Mouse (Mus musculus) midbrain, embryonic 14.5 days (tissue): Measurements from ENCODE around the gene Oscp1. TPM values are rescaled to one million over a fixed set of nuclear protein-coding genes. Genes with fewer than 3 reads are reported as not detected.
A peak's percentile ranks its signal among the peaks of the same experiment; 100 is the strongest.

Experiments
- ATAC-seq: fragments of 200-750 bp; cut with Nextera tagmentation; 2 replicates; pipeline ENCODE4 v1.8.0; 2017; ENCODE audit warnings: moderate number of reproducible peaks, moderate library complexity; ENCODE audit not compliant: low FRiP score, low TSS enrichment
- DNase-seq: peaks from one replicate; pipeline ENCODE4 v3.0.0-alpha.2; 2015
- H3K27ac ChIP-seq: fragments of 300-500 bp; sonication (generic); replicated peaks from 2 replicates; pipeline ENCODE4 v1.5.1; 2014; ENCODE audit warnings: mild to moderate bottlenecking, low read depth, low read length, moderate library complexity
- H3K27me3 ChIP-seq: fragments of 300-500 bp; sonication (generic); 2 replicates; pipeline ENCODE4 v1.6.1; 2014; ENCODE audit warnings: low read length, control low read depth, mixed read lengths; ENCODE audit not compliant: control insufficient read depth, insufficient read depth
- H3K36me3 ChIP-seq: fragments of 300-500 bp; sonication (generic); 2 replicates; pipeline ENCODE4 v1.6.1; 2014; ENCODE audit warnings: low read length, control low read depth; ENCODE audit not compliant: control insufficient read depth, insufficient read depth
- H3K4me1 ChIP-seq: fragments of 300-500 bp; sonication (generic); 2 replicates; pipeline ENCODE4 v1.6.1; 2014; ENCODE audit warnings: mild to moderate bottlenecking, antibody characterized with exemption, low read length, control low read depth; ENCODE audit not compliant: control insufficient read depth, insufficient read depth
- H3K4me2 ChIP-seq: fragments of 300-500 bp; sonication (generic); 2 replicates; pipeline ENCODE4 v1.6.1; 2014; ENCODE audit warnings: mild to moderate bottlenecking, low read length, moderate library complexity
- H3K4me3 ChIP-seq: fragments of 300-500 bp; sonication (generic); replicated peaks from 2 replicates; pipeline ENCODE4 v1.5.1; 2014; ENCODE audit warnings: low read depth, low read length
- H3K9ac ChIP-seq: fragments of 300-500 bp; sonication (generic); replicated peaks from 2 replicates; pipeline ENCODE4 v1.6.1; 2014; ENCODE audit warnings: mild to moderate bottlenecking, low read length, moderate library complexity
- H3K9me3 ChIP-seq: fragments of 300-500 bp; sonication (generic); 2 replicates; pipeline ENCODE4 v1.6.1; 2016; ENCODE audit warnings: low read length, control low read depth, mixed read lengths; ENCODE audit not compliant: control insufficient read depth
- WGBS: fragments of 180-500 bp; shearing (Covaris S2); extraction: QIAGEN DNeasy Blood & Tissue Kit; methylation state at CpG from one replicate; pipeline ENCODE4 v1.1.7; 2014; 5-methylcytosine and 5-hydroxymethylcytosine counted together
- polyA plus RNA-seq: library from polyadenylated mRNA; unstranded; fragments of >200 nt; fragmentation: Nextera tagmentation; extraction: Ambion mirVana; gene quantifications from 2 replicates; pipeline ENCODE4 v1.2.1, GENCODE M21; 2014

Gene Oscp1
- polyA plus RNA-seq: 34.0 and 42.7 TPM in 2 replicates

DNA sequence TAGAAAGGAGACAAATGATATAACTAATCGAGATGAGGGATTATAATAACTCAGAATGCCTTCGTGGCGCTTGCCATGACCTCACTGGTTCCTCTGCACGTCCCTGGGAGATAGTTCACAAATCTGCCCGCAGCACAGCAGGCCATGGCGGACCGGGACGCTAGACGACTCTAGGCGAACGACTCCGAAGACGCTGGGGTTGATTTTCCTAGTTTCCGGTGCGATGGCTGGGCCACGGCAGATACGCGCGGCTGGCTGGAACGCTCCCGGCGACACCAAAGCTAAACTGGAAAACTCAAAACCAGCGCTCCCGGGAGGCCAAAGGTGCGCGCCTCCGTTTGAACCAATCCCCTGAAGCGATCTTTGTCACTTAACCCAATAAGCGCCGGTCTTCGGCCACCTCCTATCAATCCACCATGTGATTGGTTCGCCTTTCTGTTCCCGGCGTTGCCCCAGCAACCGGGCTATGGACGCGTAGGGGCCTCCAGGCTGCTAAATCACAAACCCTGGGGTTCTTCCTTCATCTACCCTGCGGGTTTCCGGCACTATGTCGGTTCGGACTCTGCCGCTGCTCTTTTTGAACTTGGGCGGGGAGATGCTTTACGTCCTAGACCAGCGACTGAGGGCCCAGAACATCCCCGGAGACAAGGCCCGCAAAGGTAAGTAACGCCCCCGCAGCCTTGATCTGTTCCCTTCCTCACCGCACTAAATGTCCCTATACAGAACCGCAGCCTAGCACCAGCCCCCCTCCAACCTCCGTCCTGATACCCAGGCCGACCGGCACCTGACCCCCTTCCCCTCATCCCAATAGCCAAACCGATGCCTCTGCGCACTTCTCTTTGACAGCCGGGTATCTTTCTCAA, at the start of gene Oscp1:
TSS of gene Oscp1 (plus strand) at position 432 of the 863 bp plus-strand sequence.
- H3K9ac ChIP-seq: peak within 1 kb of the TSS; percentile 75
- peaks cover 10% of the 10 kb centered on the region for H3K4me1 ChIP-seq
- no peaks in the 10 kb centered on the region for H3K27me3 ChIP-seq
- H3K9me3 ChIP-seq: no peaks in the 10 kb centered on the region
- H3K27ac ChIP-seq: peak within 1 kb of the TSS; percentile 57
- DNase-seq (peak; percentile 97), ATAC-seq (peak; percentile 96)
- WGBS: under 1% methylated on average over 57 of the region's 57 CpGs
- H3K4me3 ChIP-seq: peak within 1 kb of the TSS; percentile 74
- H3K4me2 ChIP-seq: peak within 1 kb of the TSS; percentile 72
- peaks cover 31% of the 10 kb centered on the region for H3K36me3 ChIP-seq

DNA sequence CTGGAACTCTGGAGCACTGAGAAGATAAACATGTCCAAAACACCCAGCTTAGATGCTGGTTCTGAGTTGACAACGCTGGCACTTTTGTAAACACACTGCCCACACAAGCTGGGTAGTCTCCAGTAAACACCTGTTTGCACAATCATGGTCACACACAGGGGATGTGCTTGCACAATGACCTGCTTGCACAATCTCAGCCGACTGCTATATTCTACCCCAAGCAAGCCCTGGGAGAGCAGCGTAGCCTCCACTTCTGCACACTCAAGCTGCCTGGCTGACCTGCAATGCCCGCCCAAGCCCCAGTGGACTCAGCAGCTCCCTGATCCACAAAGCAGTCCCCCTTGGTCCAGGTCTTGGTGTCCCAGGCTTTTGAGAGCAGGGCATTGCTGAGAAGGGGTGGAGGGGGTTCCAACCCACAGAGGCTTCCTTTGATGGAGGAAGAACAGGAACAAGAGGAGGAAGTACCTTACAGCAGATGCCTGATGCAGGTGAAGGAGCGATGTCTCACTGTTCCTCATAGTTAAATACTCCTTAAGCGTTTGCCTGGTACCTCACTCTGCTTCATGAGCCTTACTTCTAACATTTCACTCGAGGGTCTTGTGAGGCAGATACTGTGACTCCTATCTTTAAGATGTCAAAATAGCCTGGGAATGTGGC, 40.6 kb upstream of the Oscp1 start:
- no peaks in the 10 kb centered on the region for H3K36me3 ChIP-seq
- H3K9ac ChIP-seq: no peak overlapping the region
- no peaks in the 10 kb centered on the region for H3K9me3 ChIP-seq
- no peak overlapping the region for H3K4me3 ChIP-seq
- no peaks in the 10 kb centered on the region for H3K4me1 ChIP-seq
- DNase-seq (no peak), ATAC-seq (no peak)
- no peaks in the 10 kb centered on the region for H3K27me3 ChIP-seq
- 86% methylated on average over 7 of the region's 7 CpGs for WGBS
- no peak overlapping the region for H3K4me2 ChIP-seq
- no peak overlapping the region for H3K27ac ChIP-seq

GRCm38 (mm10) chr4:126018966-126019538, 39.3 kb upstream of the Oscp1 start:
- ATAC-seq (no peak), DNase-seq (no peak)
- Histone ChIP-seq H3K36me3 (no peaks in the 10 kb centered on the region), H3K9me3 (no peaks in the 10 kb centered on the region), H3K4me2 (no peak overlapping the region), H3K9ac (no peak overlapping the region), H3K27ac (no peak overlapping the region), H3K4me3 (no peak overlapping the region), H3K4me1 (no peaks in the 10 kb centered on the region), H3K27me3 (no peaks in the 10 kb centered on the region)
- 81% methylated on average over 11 of the region's 11 CpGs for WGBS

- Histone ChIP-seq H3K27ac (no peak within 1 kb of the TSS), H3K4me2 (no peak within 1 kb of the TSS), H3K9me3 (no peaks in the 10 kb centered on the region), H3K9ac (no peak within 1 kb of the TSS), H3K36me3 (no peaks in the 10 kb centered on the region), H3K4me3 (no peak within 1 kb of the TSS), H3K27me3 (no peaks in the 10 kb centered on the region), H3K4me1 (no peaks in the 10 kb centered on the region)
- 69% methylated on average over 16 of the region's 16 CpGs for WGBS
- ATAC-seq: no peak
- DNase-seq: no peak
Observed at GRCm38 (mm10) chr4:126024303-126024900, 34.0 kb upstream of the Oscp1 start, which contains the start of gene Csf3r. Csf3r (plus strand) TSS chr4:126024550.

GRCm38 (mm10) chr4:126025801-126026200, 32.6 kb upstream of the Oscp1 start:
- Histone ChIP-seq H3K4me3 (no peak overlapping the region), H3K27me3 (no peaks in the 10 kb centered on the region), H3K9me3 (no peaks in the 10 kb centered on the region), H3K27ac (no peak overlapping the region), H3K36me3 (no peaks in the 10 kb centered on the region), H3K9ac (no peak overlapping the region), H3K4me1 (no peaks in the 10 kb centered on the region), H3K4me2 (no peak overlapping the region)
- DNase-seq: peak; percentile 18
- ATAC-seq: no peak
- WGBS: 81% methylated on average over 5 of the region's 5 CpGs

DNA sequence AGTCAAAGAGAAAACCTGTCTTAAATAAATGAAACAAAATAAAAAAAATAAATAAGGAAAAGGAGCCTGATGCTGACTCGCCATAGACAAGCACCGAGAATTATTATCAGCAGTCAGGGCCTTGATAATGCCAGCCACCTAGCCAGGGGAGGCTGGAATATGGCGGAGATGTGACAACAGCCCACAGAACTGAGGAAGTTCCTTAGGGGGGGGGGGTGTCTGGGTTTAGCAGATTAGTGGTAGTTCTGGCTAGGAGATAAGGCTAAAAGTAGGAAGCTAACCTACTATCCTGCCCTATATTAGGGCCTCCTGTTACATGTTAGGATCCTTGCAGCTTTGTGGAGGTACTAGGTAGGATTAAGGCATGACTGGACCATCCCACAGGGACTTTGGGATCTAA, 30.4 kb upstream of the Oscp1 start:
- no peak overlapping the region for H3K9ac ChIP-seq
- H3K9me3 ChIP-seq: no peaks in the 10 kb centered on the region
- no peaks in the 10 kb centered on the region for H3K36me3 ChIP-seq
- WGBS: 88% methylated on average over 3 of the region's 3 CpGs
- no peak for DNase-seq
- H3K4me1 ChIP-seq: no peaks in the 10 kb centered on the region
- ATAC-seq: no peak
- no peaks in the 10 kb centered on the region for H3K27me3 ChIP-seq
- no peak overlapping the region for H3K27ac ChIP-seq
- H3K4me2 ChIP-seq: no peak overlapping the region
- no peak overlapping the region for H3K4me3 ChIP-seq

DNA sequence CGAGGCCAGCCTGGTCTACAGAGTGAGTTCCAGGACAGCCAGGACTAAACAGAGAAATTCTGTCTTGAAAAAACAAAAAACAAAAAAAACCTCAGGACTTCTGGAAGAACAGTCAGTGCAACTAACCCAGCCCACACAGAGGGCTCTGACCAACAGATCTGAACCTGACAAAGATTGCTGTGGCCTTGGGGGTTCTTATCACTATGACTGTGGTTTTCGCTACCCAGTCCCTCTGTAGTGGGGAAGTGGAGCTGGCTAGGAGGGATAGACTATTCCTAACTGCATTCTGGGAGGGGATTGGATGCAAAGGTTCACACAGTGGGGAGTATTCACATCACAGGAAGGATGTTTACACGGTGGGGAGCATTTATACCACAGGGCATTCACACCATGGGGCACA, 29.3 kb upstream of the Oscp1 start:
- H3K9me3 ChIP-seq: no peaks in the 10 kb centered on the region
- H3K4me1 ChIP-seq: no peaks in the 10 kb centered on the region
- no peak for ATAC-seq
- no peak overlapping the region for H3K4me2 ChIP-seq
- no peak for DNase-seq
- H3K9ac ChIP-seq: no peak overlapping the region
- H3K27ac ChIP-seq: no peak overlapping the region
- no peak overlapping the region for H3K4me3 ChIP-seq
- 78% methylated on average over 3 of the region's 3 CpGs for WGBS
- H3K27me3 ChIP-seq: no peaks in the 10 kb centered on the region
- H3K36me3 ChIP-seq: no peaks in the 10 kb centered on the region

DNA sequence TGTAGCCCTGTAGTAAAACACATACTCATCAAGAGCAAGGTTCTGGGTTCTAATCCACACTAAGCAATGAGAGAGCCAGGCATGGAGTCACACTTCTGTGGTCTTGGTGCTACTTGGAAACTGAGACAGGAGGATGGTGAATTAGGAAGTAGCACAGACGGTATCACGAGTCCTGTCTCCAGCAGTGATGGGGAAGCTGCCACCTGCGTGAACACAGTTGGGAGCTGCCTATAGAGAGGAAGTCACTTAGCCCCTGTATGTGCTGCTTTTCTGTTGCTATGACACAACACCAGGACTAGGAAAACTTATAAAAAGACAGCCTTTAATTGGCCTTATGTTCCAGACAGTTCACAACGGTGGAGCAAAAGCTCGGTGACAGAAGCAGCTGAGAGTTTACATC, 27.7 kb upstream of the Oscp1 start:
- WGBS: 86% methylated on average over 5 of the region's 5 CpGs

More for the DNA sequence above, 27.7 kb upstream of the Oscp1 start:
- Histone ChIP-seq H3K9me3 (no peaks in the 10 kb centered on the region), H3K9ac (no peak overlapping the region), H3K4me2 (no peak overlapping the region), H3K4me3 (no peak overlapping the region), H3K36me3 (no peaks in the 10 kb centered on the region), H3K27ac (no peak overlapping the region), H3K4me1 (no peaks in the 10 kb centered on the region), H3K27me3 (no peaks in the 10 kb centered on the region)
- DNase-seq (no peak), ATAC-seq (no peak)
